Comparison of ENCODE assay signal across 8 mouse cellular contexts in genomic region chr7:118300678-118301342, GRCm38 (mm10). TPM values are rescaled to one million over a fixed set of nuclear protein-coding genes. Genes with fewer than 3 reads are reported as not detected.
A peak's percentile ranks its signal among the peaks of the same experiment; 100 is the strongest.
DNase-seq lines count a peak whose midpoint lies in the region; ATAC-seq and TF ChIP-seq lines count a peak whose summit lies in the region.

No protein-coding gene starts in this region.

- TF ChIP-seq EP300 in CH12.LX (IDR thresholded peaks at IDR 0.05; ENCODE audit: low read length): no peak

- TF ChIP-seq RAD21 in CH12.LX (IDR thresholded peaks at IDR 0.05; ENCODE audit: low read depth, low read length): peak; percentile 61

- H3K4me1 ChIP-seq in hindbrain, embryonic 10.5 days (replicated peaks): peaks cover 8% of the 10 kb centered on the region
- H3K4me1 ChIP-seq in hindbrain, embryonic 12.5 days: peaks cover 11% of the 10 kb centered on the region
- peaks cover 6 to 11% of the 10 kb centered on the region in 2 experiments for H3K4me1 ChIP-seq in CH12.LX (ENCODE audit: control insufficient read depth in 1 of 2, insufficient read depth in 2 of 2)
- no peaks in the 10 kb centered on the region for H3K4me1 ChIP-seq in embryonic facial prominence, embryonic 12.5 days
- peaks cover 5% of the 10 kb centered on the region; the same call in 1 of the 2 replicates for H3K4me1 ChIP-seq in hindbrain, postnatal 0 days (ENCODE audit: insufficient read depth, low read length)
- 0 out of 2 replicates have a peak, but pooled peaks cover 3% of the 10 kb centered on the region for H3K4me1 ChIP-seq in midbrain, embryonic 15.5 days

- H3K79me2 ChIP-seq in CH12.LX (replicated peaks; ENCODE audit: control insufficient read depth, extremely low read depth, insufficient read depth, poor library complexity, severe bottlenecking): no peaks in the 10 kb centered on the region

- H3K4me3 ChIP-seq in hindbrain, embryonic 10.5 days: no peak overlapping the region
- H3K4me3 ChIP-seq in hindbrain, embryonic 12.5 days: no peak overlapping the region
- no peak overlapping the region for H3K4me3 ChIP-seq in CH12.LX (replicated peaks in 1 of 3; ENCODE audit: low read depth in 2 of 3, low read length in 2 of 3, poor library complexity in 1 of 3)
- H3K4me3 ChIP-seq in embryonic facial prominence, embryonic 12.5 days: no peak overlapping the region
- H3K4me3 ChIP-seq in hindbrain, postnatal 0 days (ENCODE audit: low read length): no peak overlapping the region
- H3K4me3 ChIP-seq in midbrain, embryonic 15.5 days: no peak overlapping the region

- H3K9ac ChIP-seq in hindbrain, embryonic 12.5 days: no peak overlapping the region
- H3K9ac ChIP-seq in CH12.LX (ENCODE audit: insufficient read depth, low read depth): no peak overlapping the region
- no peak overlapping the region for H3K9ac ChIP-seq in embryonic facial prominence, embryonic 12.5 days
- no peak overlapping the region for H3K9ac ChIP-seq in hindbrain, postnatal 0 days (replicated peaks; ENCODE audit: low read length)
- H3K9ac ChIP-seq in midbrain, embryonic 15.5 days: no peak overlapping the region

- H3K36me3 ChIP-seq in hindbrain, embryonic 10.5 days: no peaks in the 10 kb centered on the region
- no peaks in the 10 kb centered on the region for H3K36me3 ChIP-seq in hindbrain, embryonic 12.5 days
- H3K36me3 ChIP-seq in CH12.LX (replicated peaks in 1 of 2; ENCODE audit: control insufficient read depth in 1 of 2, insufficient read depth in 1 of 2, low read length in 1 of 2): no peaks in the 10 kb centered on the region
- no peaks in the 10 kb centered on the region for H3K36me3 ChIP-seq in embryonic facial prominence, embryonic 12.5 days
- no peaks in the 10 kb centered on the region for H3K36me3 ChIP-seq in hindbrain, postnatal 0 days (ENCODE audit: insufficient read depth, low read length)
- H3K36me3 ChIP-seq in midbrain, embryonic 15.5 days (replicated peaks): no peaks in the 10 kb centered on the region

- peak in 1 of 2 experiments; percentile 55; a peak in 2 of 4 replicates for TF ChIP-seq CTCF in CH12.LX (conservative IDR thresholded peaks at IDR 0.05 in 1 of 2, IDR thresholded peaks at IDR 0.05 in 1 of 2; ENCODE audit: low read depth in 2 of 2, low read length in 2 of 2)
- no peak for TF ChIP-seq CTCF in hindbrain, postnatal 0 days (IDR thresholded peaks at IDR 0.05; ENCODE audit: low read depth)

- no peak for TF ChIP-seq POLR2A in CH12.LX (IDR thresholded peaks at IDR 0.05; ENCODE audit: low read depth, low read length)

- no peaks in the 10 kb centered on the region for H3K27me3 ChIP-seq in hindbrain, embryonic 10.5 days (ENCODE audit: insufficient read depth, poor library complexity, severe bottlenecking)
- H3K27me3 ChIP-seq in hindbrain, embryonic 12.5 days: no peaks in the 10 kb centered on the region
- H3K27me3 ChIP-seq in CH12.LX (replicated peaks): no peaks in the 10 kb centered on the region
- no peaks in the 10 kb centered on the region for H3K27me3 ChIP-seq in embryonic facial prominence, embryonic 12.5 days
- no peaks in the 10 kb centered on the region for H3K27me3 ChIP-seq in hindbrain, postnatal 0 days (ENCODE audit: insufficient read depth, low read length)
- H3K27me3 ChIP-seq in midbrain, embryonic 15.5 days (replicated peaks): no peaks in the 10 kb centered on the region

- WGBS in hindbrain, embryonic 10.5 days: 77% methylated on average over 7 of the region's 7 CpGs
- 66% methylated on average over 7 of the region's 7 CpGs for WGBS in hindbrain, embryonic 12.5 days
- 43% methylated on average over 7 of the region's 7 CpGs for WGBS in embryonic facial prominence, embryonic 12.5 days
- 52% methylated on average over 7 of the region's 7 CpGs for WGBS in hindbrain, postnatal 0 days
- 68% methylated on average over 7 of the region's 7 CpGs for WGBS in midbrain, embryonic 15.5 days

- H3K4me2 ChIP-seq in hindbrain, embryonic 12.5 days (replicated peaks): no peak overlapping the region
- H3K4me2 ChIP-seq in CH12.LX (ENCODE audit: insufficient read depth, low read depth, poor library complexity, severe bottlenecking): no peak overlapping the region
- no peak overlapping the region for H3K4me2 ChIP-seq in embryonic facial prominence, embryonic 12.5 days (replicated peaks)
- no peak overlapping the region for H3K4me2 ChIP-seq in hindbrain, postnatal 0 days (ENCODE audit: low read depth, low read length)
- H3K4me2 ChIP-seq in midbrain, embryonic 15.5 days: no peak overlapping the region

- dilution Hi-C loops in CH12.LX (cut with MboI; ENCODE audit: extremely low pct_ligation_motif_present, extremely low pct_unique_long_range_greater_than_20kb, low sequenced_read_pairs): no loop called here

- in situ Hi-C loops in CH12.LX (cut with MboI; ENCODE audit: low pct_ligation_motif_present, low pct_unique_long_range_greater_than_20kb, low sequenced_read_pairs): loop anchor here (10.0 kb wide), 1 partner anchor 224 kb away; no protein-coding TSS in a partner anchor

- H3K9me3 ChIP-seq in hindbrain, embryonic 10.5 days: no peaks in the 10 kb centered on the region
- no peaks in the 10 kb centered on the region for H3K9me3 ChIP-seq in hindbrain, embryonic 12.5 days (replicated peaks)
- H3K9me3 ChIP-seq in CH12.LX (replicated peaks; ENCODE audit: low read length): no peaks in the 10 kb centered on the region
- no peaks in the 10 kb centered on the region for H3K9me3 ChIP-seq in embryonic facial prominence, embryonic 12.5 days
- H3K9me3 ChIP-seq in hindbrain, postnatal 0 days (ENCODE audit: low read length): no peaks in the 10 kb centered on the region
- no peaks in the 10 kb centered on the region for H3K9me3 ChIP-seq in midbrain, embryonic 15.5 days

- peak; percentile 12 for DNase-seq in hindbrain, embryonic 10.5 days (ENCODE audit: low spot score)
- DNase-seq in CH12.LX (ENCODE audit: extremely low read depth): no peak
- DNase-seq in hindbrain, postnatal 0 days (ENCODE audit: low spot score): peak; percentile 66
- no peak for DNase-seq in thymus, postnatal 25 days
- DNase-seq in kidney, postnatal 25 days: no peak

- ATAC-seq in hindbrain, embryonic 12.5 days (ENCODE audit: low FRiP score): no peak
- ATAC-seq in embryonic facial prominence, embryonic 12.5 days (ENCODE audit: insufficient number of reproducible peaks, insufficient read depth, low FRiP score, low TSS enrichment): peak; percentile 39; the same call in 1 of the 2 replicates
- peak; percentile 82 for ATAC-seq in hindbrain, postnatal 0 days
- 0 out of 2 replicates have a peak, but pooled peaks have one; percentile 46 for ATAC-seq in midbrain, embryonic 15.5 days (replicated peaks)

- H3K27ac ChIP-seq in hindbrain, embryonic 10.5 days: no peak overlapping the region
- H3K27ac ChIP-seq in hindbrain, embryonic 12.5 days: no peak overlapping the region
- no peak overlapping the region for H3K27ac ChIP-seq in CH12.LX (ENCODE audit: insufficient read depth, low read depth)
- H3K27ac ChIP-seq in embryonic facial prominence, embryonic 12.5 days: 0 out of 2 replicates have a peak overlapping the region, but pooled peaks have one; percentile 46
- H3K27ac ChIP-seq in hindbrain, postnatal 0 days: no peak overlapping the region
- no peak overlapping the region for H3K27ac ChIP-seq in midbrain, embryonic 15.5 days

TF ChIP-seq in CH12.LX, 34 proteins besides CTCF, POLR2A, EP300 and RAD21:
- TF ChIP-seq MEF2A (IDR thresholded peaks at IDR 0.05; ENCODE audit: borderline replicate concordance, low read depth, low read length): no peak
- no peak for TF ChIP-seq ZC3H11A (IDR thresholded peaks at IDR 0.05; ENCODE audit: low read depth, low read length)
- no peak for TF ChIP-seq CHD1 (IDR thresholded peaks at IDR 0.05; ENCODE audit: low read depth, low read length)
- peak; percentile 34 for TF ChIP-seq SMC3 (IDR thresholded peaks at IDR 0.05; ENCODE audit: low read depth, low read length)
- TF ChIP-seq HCFC1 (IDR thresholded peaks at IDR 0.05; ENCODE audit: low read depth, low read length): no peak
- no peak for TF ChIP-seq NELFE (IDR thresholded peaks at IDR 0.05; ENCODE audit: low read depth, low read length)
- no peak for TF ChIP-seq PAX5 (IDR thresholded peaks at IDR 0.05; ENCODE audit: low read length)
TF ChIP-seq in CH12.LX: peak in this region for 1.

RNA-seq across cellular contexts. Expression of gene Smg1, which starts 57.3 kb away (rescaled TPM):
- 15.8 and 17.1 TPM in 2 replicates for polyA plus RNA-seq in hindbrain, embryonic 10.5 days (2016; fragmentation: Nextera tagmentation; extraction: Ambion mirVana)
- polyA plus RNA-seq in hindbrain, embryonic 12.5 days (2016; fragmentation: Nextera tagmentation; extraction: Ambion mirVana): 26.8 and 27.6 TPM in 2 replicates
- total RNA-seq in CH12.LX (2012; rRNA removed) (28.0 and 29.2 TPM in 2 replicates), CH12.LX (2014; rRNA removed) (16.1 and 17.7 TPM in 2 replicates)
- polyA plus RNA-seq in CH12.LX (2012; ENCODE audit: insufficient read length, low read depth): 33.2 and 35.0 TPM in 2 replicates
- polyA plus RNA-seq in embryonic facial prominence, embryonic 12.5 days (2016; fragmentation: Nextera tagmentation; extraction: Ambion mirVana): 26.6 and 27.0 TPM in 2 replicates
- total RNA-seq in hindbrain, postnatal 0 days (2014; rRNA removed): 38.6 and 39.9 TPM in 2 replicates
- polyA plus RNA-seq in hindbrain, postnatal 0 days (2015; fragmentation: Nextera tagmentation; extraction: Ambion mirVana): 15.4 and 15.9 TPM in 2 replicates
- 22.5 and 24.5 TPM in 2 replicates for polyA plus RNA-seq in midbrain, embryonic 15.5 days (2015; fragmentation: Nextera tagmentation; extraction: Ambion mirVana)

Comparison
In these comparisons a context has a peak if more than half of its experiments do, and no peak if none do; other contexts are left out.
1. DNase-seq: peak in hindbrain, embryonic 10.5 days (single experiment) and hindbrain, postnatal 0 days (single experiment); none in CH12.LX (single experiment), thymus, postnatal 25 days (single experiment) and kidney, postnatal 25 days (0 of 2).